ENCODE assay signal across 14 mouse cellular contexts in genomic region chr1:157448805-157449188, GRCm38 (mm10). TPM values are rescaled to one million over a fixed set of nuclear protein-coding genes. Genes with fewer than 3 reads are reported as not detected.
DNase-seq lines count a peak whose midpoint lies in the region; ATAC-seq lines count a peak whose summit lies in the region.
"Had no signal": no experiment of that assay in that cellular context is flagged by ENCODE, and none has a peak within 500 bp of the region (broad histone marks: within the 10 kb centered on the region; RNA-seq: fewer than 3 reads in every experiment).

No protein-coding gene starts in this region.

- peaks cover 6% of the 10 kb centered on the region; the same call in 1 of the 2 replicates for H3K4me1 ChIP-seq in kidney, embryonic 14.5 days (ENCODE audit: control insufficient read depth, insufficient read depth, low read length)
- H3K4me1 ChIP-seq in heart, embryonic 11.5 days (ENCODE audit: control insufficient read depth, insufficient read depth, low read length): peaks cover 26% of the 10 kb centered on the region

- no peak overlapping the region for H3K4me3 ChIP-seq in kidney, embryonic 14.5 days (ENCODE audit: low read length)
- H3K4me3 ChIP-seq in heart, embryonic 11.5 days (ENCODE audit: low read depth, low read length): no peak overlapping the region
- H3K4me3 ChIP-seq: hindbrain, embryonic 15.5 days had no signal

- peak; percentile 44 for DNase-seq in gastrocnemius, adult 18-20 months (ENCODE audit: low spot score)
- no peak for DNase-seq in gastrocnemius, postnatal 4 days (ENCODE audit: low spot score in 2 of 2)
- DNase-seq in kidney, adult 8-10 months: no peak
- DNase-seq in heart, postnatal 4 days: peak; percentile 25
- DNase-seq in cerebellum, adult 11-12 months: no peak
- DNase-seq: cerebellum, postnatal 10 days; layer of hippocampus, postnatal 36 days; lung, postnatal 14 days; right cerebral cortex, postnatal 25 days had no signal

- no peak for ATAC-seq in kidney, embryonic 14.5 days (ENCODE audit: low FRiP score, low TSS enrichment)
- ATAC-seq in heart, embryonic 11.5 days (replicated peaks; ENCODE audit: insufficient number of reproducible peaks, low FRiP score, low TSS enrichment): no peak
- no peak for ATAC-seq in erythroid progenitor cell, adult 5-6 weeks (replicated peaks; ENCODE audit: low FRiP score, poor library complexity, severe bottlenecking)

- no peak overlapping the region for H3K9ac ChIP-seq in kidney, embryonic 14.5 days (ENCODE audit: low read depth, low read length)
- H3K9ac ChIP-seq in heart, embryonic 11.5 days (ENCODE audit: low read depth, low read length): no peak overlapping the region
- H3K9ac ChIP-seq: hindbrain, embryonic 15.5 days; midbrain, embryonic 12.5 days had no signal

- WGBS in kidney, embryonic 14.5 days: 64% methylated on average over 5 of the region's 5 CpGs
- 44% methylated on average over 5 of the region's 5 CpGs for WGBS in heart, embryonic 11.5 days (ENCODE audit: insufficient replicate concordance)

- no peaks in the 10 kb centered on the region for H3K27me3 ChIP-seq in kidney, embryonic 14.5 days (ENCODE audit: control insufficient read depth, insufficient read depth, low read length)
- H3K27me3 ChIP-seq in heart, embryonic 11.5 days (ENCODE audit: control insufficient read depth, insufficient read depth, low read length): no peaks in the 10 kb centered on the region
- H3K27me3 ChIP-seq: hindbrain, embryonic 15.5 days had no signal

- no peaks in the 10 kb centered on the region for H3K9me3 ChIP-seq in kidney, embryonic 14.5 days (ENCODE audit: control insufficient read depth, low read length)
- no peaks in the 10 kb centered on the region for H3K9me3 ChIP-seq in heart, embryonic 11.5 days (replicated peaks; ENCODE audit: control insufficient read depth, low read length)
- H3K9me3 ChIP-seq: hindbrain, embryonic 15.5 days; midbrain, embryonic 12.5 days had no signal

- peak overlapping the region; percentile 42; the same call in 1 of the 2 replicates for H3K27ac ChIP-seq in kidney, embryonic 14.5 days (ENCODE audit: low read depth, low read length)
- H3K27ac ChIP-seq in heart, embryonic 11.5 days (ENCODE audit: low read depth, low read length): peak overlapping the region; percentile 64; the same call in 1 of the 2 replicates
- H3K27ac ChIP-seq: hindbrain, embryonic 15.5 days; midbrain, embryonic 12.5 days had no signal

- no peak overlapping the region for H3K4me2 ChIP-seq in kidney, embryonic 14.5 days (replicated peaks; ENCODE audit: low read depth, low read length)
- no peak overlapping the region for H3K4me2 ChIP-seq in heart, embryonic 11.5 days

- no peaks in the 10 kb centered on the region for H3K36me3 ChIP-seq in kidney, embryonic 14.5 days (ENCODE audit: control insufficient read depth, insufficient read depth, low read length)
- no peaks in the 10 kb centered on the region for H3K36me3 ChIP-seq in heart, embryonic 11.5 days (ENCODE audit: control insufficient read depth, insufficient read depth, low read length)
- H3K36me3 ChIP-seq: hindbrain, embryonic 15.5 days; midbrain, embryonic 12.5 days had no signal

RNA-seq across cellular contexts. Expression of gene Cryzl2, which starts 9.6 kb away (rescaled TPM):
- under 1 TPM; 0.43 to 0.76 TPM for total RNA-seq in gastrocnemius, adult 18-20 months (2021)
- 1 to 10 TPM; 4.3 to 5.6 TPM for total RNA-seq in gastrocnemius, postnatal 4 days (2021)
- polyA plus RNA-seq in kidney, embryonic 14.5 days (2014; fragmentation: Nextera tagmentation; extraction: Ambion mirVana): 13.3 and 17.7 TPM in 2 replicates
- polyA plus RNA-seq in heart, embryonic 11.5 days (2014; fragmentation: Nextera tagmentation; extraction: Ambion mirVana): 32.6 TPM in 2 replicates
- 10 to 100 TPM; 20.1 to 22.8 TPM for total RNA-seq in heart, postnatal 4 days (2021)
- total RNA-seq in erythroid progenitor cell, adult 5-6 weeks (2015; ENCODE audit: low replicate concordance): 5.0 and 9.2 TPM in 2 replicates
- total RNA-seq in erythroid progenitor cell, adult 5-6 weeks (2017; ENCODE audit: low replicate concordance): 4.7 TPM in 1 of 2 replicates, not detected in the other

RNA-seq across cellular contexts. Expression of gene Rasal2, which starts 36.4 kb away (rescaled TPM):
- total RNA-seq in gastrocnemius, adult 18-20 months (2021): 1 to 10 TPM; 5.6 to 6.5 TPM
- 10 to 100 TPM; 15.7 to 20.9 TPM for total RNA-seq in gastrocnemius, postnatal 4 days (2021)
- polyA plus RNA-seq in kidney, embryonic 14.5 days (2014; fragmentation: Nextera tagmentation; extraction: Ambion mirVana): 9.3 and 11.3 TPM in 2 replicates
- polyA plus RNA-seq in heart, embryonic 11.5 days (2014; fragmentation: Nextera tagmentation; extraction: Ambion mirVana): 16.1 and 16.4 TPM in 2 replicates
- 10 to 100 TPM; 32.6 to 35.7 TPM for total RNA-seq in heart, postnatal 4 days (2021)
- 0.36 TPM in 1 of 2 replicates, not detected in the other for total RNA-seq in erythroid progenitor cell, adult 5-6 weeks (2015; ENCODE audit: low replicate concordance)
- 0.26 and 0.76 TPM in 2 replicates for total RNA-seq in erythroid progenitor cell, adult 5-6 weeks (2017; ENCODE audit: low replicate concordance)

RNA-seq across cellular contexts. Expression of gene Sec16b, which starts 57.7 kb away (rescaled TPM):
- total RNA-seq in gastrocnemius, adult 18-20 months (2021): under 1 TPM; 0.52 to 0.66 TPM
- total RNA-seq in gastrocnemius, postnatal 4 days (2021): 1 to 10 TPM; 5.0 to 5.6 TPM
- polyA plus RNA-seq in kidney, embryonic 14.5 days (2014; fragmentation: Nextera tagmentation; extraction: Ambion mirVana): 0.79 and 1.6 TPM in 2 replicates
- 0.74 and 1.9 TPM in 2 replicates for polyA plus RNA-seq in heart, embryonic 11.5 days (2014; fragmentation: Nextera tagmentation; extraction: Ambion mirVana)
- total RNA-seq in heart, postnatal 4 days (2021): 1 to 10 TPM; 2.3 TPM
- total RNA-seq in erythroid progenitor cell, adult 5-6 weeks (2015; ENCODE audit: low replicate concordance): not detected in 2 replicates
- total RNA-seq in erythroid progenitor cell, adult 5-6 weeks (2017; ENCODE audit: low replicate concordance): 0.68 TPM in 1 of 2 replicates, not detected in the other

Comparison
In these comparisons a context has a peak if more than half of its experiments do, and no peak if none do; other contexts are left out.
1. DNase-seq: peak in gastrocnemius, adult 18-20 months (single experiment) and heart, postnatal 4 days (single experiment); none in gastrocnemius, postnatal 4 days (0 of 2), kidney, adult 8-10 months (0 of 2) and cerebellum, adult 11-12 months (single experiment).